In the genomic region with DNA sequence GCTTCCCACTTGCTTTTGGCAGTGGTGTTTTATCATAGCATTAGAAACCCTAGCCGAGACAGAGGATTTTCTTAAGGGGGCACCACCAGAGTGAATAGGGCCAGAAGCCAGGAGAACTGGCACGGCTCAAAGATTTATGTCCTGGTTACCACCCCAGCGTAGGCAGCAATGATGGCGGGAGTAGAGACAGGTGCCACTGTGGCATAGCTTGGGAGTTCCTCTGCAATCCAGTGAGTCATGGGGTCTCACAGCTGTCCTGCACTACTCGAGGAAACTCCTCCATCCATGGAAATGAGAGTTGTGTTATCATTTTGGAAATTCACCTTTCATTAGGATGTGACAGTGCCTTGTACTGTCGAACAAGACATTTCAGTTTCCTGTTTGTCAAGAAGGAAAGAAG, we compare ENCODE assay signal across 30 mouse cellular contexts.
"Had no signal": no experiment of that assay in that cellular context is flagged by ENCODE, and none has a peak within 500 bp of the region (broad histone marks: within the 10 kb centered on the region; RNA-seq: fewer than 3 reads in every experiment).

No protein-coding gene starts in this region.

- DNase-seq: heart, postnatal 10 days; heart, postnatal 14 days; heart, postnatal 36 days; heart, postnatal 4 days; kidney, adult 11 months; kidney, adult 18-20 months; kidney, adult 2 months; kidney, adult 8-10 months; kidney, adult 9 months; kidney, postnatal 14 days; kidney, postnatal 25 days; kidney, postnatal 36 days; kidney, postnatal 4 days; layer of hippocampus, adult 9-11 months; layer of hippocampus, postnatal 36 days had no signal

- H3K36me3 ChIP-seq: heart, embryonic 10.5 days; heart, embryonic 12.5 days; heart, embryonic 13.5 days; heart, embryonic 15.5 days; hindbrain, embryonic 10.5 days; hindbrain, embryonic 12.5 days; hindbrain, embryonic 13.5 days; hindbrain, embryonic 15.5 days; intestine, embryonic 15.5 days; kidney, embryonic 15.5 days had no signal

- H3K27me3 ChIP-seq: heart, embryonic 13.5 days; heart, embryonic 15.5 days; hindbrain, embryonic 13.5 days; hindbrain, embryonic 15.5 days; intestine, embryonic 15.5 days; kidney, embryonic 15.5 days had no signal

- H3K4me3 ChIP-seq: heart, embryonic 10.5 days; heart, embryonic 12.5 days; heart, embryonic 13.5 days; heart, embryonic 15.5 days; hindbrain, embryonic 10.5 days; hindbrain, embryonic 12.5 days; hindbrain, embryonic 13.5 days; hindbrain, embryonic 15.5 days; intestine, embryonic 15.5 days; kidney, embryonic 15.5 days; layer of hippocampus, adult 2 months had no signal

- H3K4me1 ChIP-seq: heart, embryonic 12.5 days; heart, embryonic 13.5 days; intestine, embryonic 15.5 days had no signal

- H3K9me3 ChIP-seq: heart, embryonic 10.5 days; heart, embryonic 12.5 days; heart, embryonic 13.5 days; heart, embryonic 15.5 days; hindbrain, embryonic 10.5 days; hindbrain, embryonic 12.5 days; hindbrain, embryonic 13.5 days; hindbrain, embryonic 15.5 days; intestine, embryonic 15.5 days; kidney, embryonic 15.5 days had no signal

- H3K4me2 ChIP-seq: heart, embryonic 11.5 days; heart, embryonic 12.5 days; heart, embryonic 13.5 days; heart, embryonic 15.5 days; hindbrain, embryonic 12.5 days; hindbrain, embryonic 13.5 days; hindbrain, embryonic 14.5 days; hindbrain, embryonic 15.5 days; intestine, embryonic 15.5 days; kidney, embryonic 15.5 days had no signal

- H3K27ac ChIP-seq: heart, embryonic 10.5 days; heart, embryonic 13.5 days; heart, embryonic 15.5 days; hindbrain, embryonic 10.5 days; hindbrain, embryonic 12.5 days; hindbrain, embryonic 13.5 days; hindbrain, embryonic 14.5 days; hindbrain, embryonic 15.5 days; hindbrain, postnatal 0 days; intestine, embryonic 15.5 days; kidney, embryonic 15.5 days; kidney, postnatal 0 days; layer of hippocampus, adult 2 months had no signal
